Mouse (Mus musculus): ENCODE data around the gene Cep72. TPM values are rescaled to one million over a fixed set of nuclear protein-coding genes. Genes with fewer than 3 reads are reported as not detected.

Gene Cep72
- total RNA-seq, 2 experiments from 2014 or later: 2.1 to 2.8 TPM

DNA sequence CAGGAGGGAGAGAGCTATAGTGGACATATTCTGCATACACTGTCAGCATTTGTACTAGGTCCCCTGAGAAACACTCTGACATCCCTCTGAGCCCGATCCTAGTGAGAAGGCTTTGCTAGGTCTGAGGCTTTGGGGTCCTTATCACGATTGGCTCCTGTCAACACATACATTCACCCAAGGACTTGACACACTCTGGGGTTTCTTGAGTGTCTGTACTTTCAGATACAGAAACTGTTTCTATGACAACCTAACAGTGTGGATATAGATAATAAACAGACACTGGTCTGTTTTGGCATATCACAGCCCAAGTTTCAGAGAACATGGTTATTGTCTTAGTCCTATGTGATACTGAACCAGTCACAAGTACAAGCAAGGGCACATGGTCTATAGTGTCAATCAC is 71.3 kb downstream of the Cep72 start:
- no peak for DNase-seq (ENCODE audit: extremely low spot score in 1 of 2, low spot score in 1 of 2)

GRCm38 (mm10) chr13:73990325-73990724 is 71.8 kb downstream of the Cep72 start:
- no peak for DNase-seq (ENCODE audit: extremely low spot score in 1 of 2, low spot score in 1 of 2)

Other genes starting within 250 kb of the Cep72 start
- gene Nkd2, start 214.7 kb downstream of the Cep72 start, total RNA-seq (2021): 1 to 10 TPM; 5.1 to 8.3 TPM
- gene Trip13, start 124.5 kb downstream of the Cep72 start, total RNA-seq (2021): under 1 TPM; 0.42 to 0.49 TPM
- gene Brd9, start 124.5 kb downstream of the Cep72 start, total RNA-seq (2021): 100 to 1,000 TPM in 1 of 2 experiments, 10 to 100 TPM in 1; 93.1 to 126 TPM
- not detected for gene Zdhhc11, start 98.4 kb downstream of the Cep72 start, total RNA-seq (2021)
- gene Tppp, start 52.9 kb downstream of the Cep72 start, total RNA-seq (2021): 100 to 1,000 TPM; 297 to 312 TPM
- 1 to 10 TPM; 1.1 to 1.5 TPM for gene Slc9a3, start 59.2 kb upstream of the Cep72 start, total RNA-seq (2021)
- 10 to 100 TPM; 70.8 to 76.7 TPM for gene Exoc3, start 146.4 kb upstream of the Cep72 start, total RNA-seq (2021)
- 1 to 10 TPM in 1 of 2 experiments, under 1 TPM in 1; 0.84 to 2.2 TPM for gene Ahrr, start 230.0 kb upstream of the Cep72 start, total RNA-seq (2021)